Mouse (Mus musculus): ENCODE results near the gene Tlr13. TPM values are rescaled to one million over a fixed set of nuclear protein-coding genes. Genes with fewer than 3 reads are reported as not detected.

The Tlr13 gene
- polyA plus RNA-seq, 1 experiment from 2014 or later = 0.08 TPM

- WGBS = 72% methylated on average over 12 of the region's 12 CpGs
- Histone ChIP-seq H3K36me3 (ENCODE audit: control insufficient read depth, insufficient read depth, low read length) (no peaks in the 10 kb centered on the region), H3K4me2 (ENCODE audit: low read depth, low read length) (no peak overlapping the region), H3K9ac (replicated peaks; ENCODE audit: low read depth, low read length) (no peak overlapping the region), H3K27ac (ENCODE audit: low read depth, low read length) (no peak overlapping the region), H3K4me1 (ENCODE audit: control insufficient read depth, insufficient read depth, low read length) (no peaks in the 10 kb centered on the region), H3K9me3 (ENCODE audit: control insufficient read depth, low read length) (no peaks in the 10 kb centered on the region), H3K27me3 (ENCODE audit: control insufficient read depth, insufficient read depth, low read length) (no peaks in the 10 kb centered on the region), H3K4me3 (ENCODE audit: low read depth, low read length) (no peak overlapping the region)
- no peak for ATAC-seq (ENCODE audit: low read depth)
These were observed 7.0 kb upstream of the Tlr13 start for GRCm38 (mm10) chrX:106135916-106136575.

GRCm38 (mm10) chrX:106139309-106140070 is 3.5 kb upstream of the Tlr13 start:
- no peak for ATAC-seq (ENCODE audit: low read depth)
- WGBS = 86% methylated on average over 13 of the region's 13 CpGs
- no peak overlapping the region for H3K4me3 ChIP-seq (ENCODE audit: low read depth, low read length)
- no peaks in the 10 kb centered on the region for H3K36me3 ChIP-seq (ENCODE audit: control insufficient read depth, insufficient read depth, low read length)
- H3K4me1 ChIP-seq (ENCODE audit: control insufficient read depth, insufficient read depth, low read length) = no peaks in the 10 kb centered on the region
- no peaks in the 10 kb centered on the region for H3K27me3 ChIP-seq (ENCODE audit: control insufficient read depth, insufficient read depth, low read length)
- H3K9me3 ChIP-seq (ENCODE audit: control insufficient read depth, low read length) = no peaks in the 10 kb centered on the region
- H3K9ac ChIP-seq (replicated peaks; ENCODE audit: low read depth, low read length) = no peak overlapping the region
- no peak overlapping the region for H3K27ac ChIP-seq (ENCODE audit: low read depth, low read length)
- H3K4me2 ChIP-seq (ENCODE audit: low read depth, low read length) = no peak overlapping the region

- ATAC-seq (ENCODE audit: low read depth) = no peak
- no peak overlapping the region for H3K4me2 ChIP-seq (ENCODE audit: low read depth, low read length)
- H3K9me3 ChIP-seq (ENCODE audit: control insufficient read depth, low read length) = no peaks in the 10 kb centered on the region
- 88% methylated on average over 1 of the region's 1 CpGs for WGBS
- H3K36me3 ChIP-seq (ENCODE audit: control insufficient read depth, insufficient read depth, low read length) = no peaks in the 10 kb centered on the region
- H3K27ac ChIP-seq (ENCODE audit: low read depth, low read length) = no peak overlapping the region
- H3K4me3 ChIP-seq (ENCODE audit: low read depth, low read length) = no peak overlapping the region
- no peaks in the 10 kb centered on the region for H3K27me3 ChIP-seq (ENCODE audit: control insufficient read depth, insufficient read depth, low read length)
- no peak overlapping the region for H3K9ac ChIP-seq (replicated peaks; ENCODE audit: low read depth, low read length)
- H3K4me1 ChIP-seq (ENCODE audit: control insufficient read depth, insufficient read depth, low read length) = no peaks in the 10 kb centered on the region
These were observed 5.2 kb downstream of the Tlr13 start for GRCm38 (mm10) chrX:106148185-106148584.

- Histone ChIP-seq H3K36me3 (ENCODE audit: control insufficient read depth, insufficient read depth, low read length) (no peaks in the 10 kb centered on the region), H3K4me3 (ENCODE audit: low read depth, low read length) (no peak overlapping the region), H3K9me3 (ENCODE audit: control insufficient read depth, low read length) (no peaks in the 10 kb centered on the region), H3K9ac (replicated peaks; ENCODE audit: low read depth, low read length) (no peak overlapping the region), H3K27ac (ENCODE audit: low read depth, low read length) (no peak overlapping the region), H3K27me3 (ENCODE audit: control insufficient read depth, insufficient read depth, low read length) (no peaks in the 10 kb centered on the region), H3K4me2 (ENCODE audit: low read depth, low read length) (no peak overlapping the region), H3K4me1 (ENCODE audit: control insufficient read depth, insufficient read depth, low read length) (no peaks in the 10 kb centered on the region)
- ATAC-seq (ENCODE audit: low read depth) = no peak
- WGBS = 83% methylated on average over 3 of the region's 3 CpGs
These were observed 6.5 kb downstream of the Tlr13 start for GRCm38 (mm10) chrX:106149460-106149859.

- Histone ChIP-seq H3K4me2 (ENCODE audit: low read depth, low read length) (no peak overlapping the region), H3K9ac (replicated peaks; ENCODE audit: low read depth, low read length) (no peak overlapping the region), H3K36me3 (ENCODE audit: control insufficient read depth, insufficient read depth, low read length) (no peaks in the 10 kb centered on the region), H3K4me1 (ENCODE audit: control insufficient read depth, insufficient read depth, low read length) (no peaks in the 10 kb centered on the region), H3K27ac (ENCODE audit: low read depth, low read length) (no peak overlapping the region), H3K27me3 (ENCODE audit: control insufficient read depth, insufficient read depth, low read length) (no peaks in the 10 kb centered on the region), H3K4me3 (ENCODE audit: low read depth, low read length) (no peak overlapping the region), H3K9me3 (ENCODE audit: control insufficient read depth, low read length) (no peaks in the 10 kb centered on the region)
- ATAC-seq (ENCODE audit: low read depth) = no peak
These were observed 11.2 kb downstream of the Tlr13 start for GRCm38 (mm10) chrX:106154180-106154586.

- H3K27ac ChIP-seq (ENCODE audit: low read depth, low read length) = no peak overlapping the region
These were observed 12.9 kb downstream of the Tlr13 start for GRCm38 (mm10) chrX:106155892-106156291.

GRCm38 (mm10) chrX:106163995-106164394 is 21.0 kb downstream of the Tlr13 start:
- 57% methylated on average over 5 of the region's 5 CpGs for WGBS
- no peak overlapping the region for H3K4me3 ChIP-seq (ENCODE audit: low read depth, low read length)
- H3K36me3 ChIP-seq (ENCODE audit: control insufficient read depth, insufficient read depth, low read length) = no peaks in the 10 kb centered on the region
- no peak for ATAC-seq (ENCODE audit: low read depth)
- no peak overlapping the region for H3K27ac ChIP-seq (ENCODE audit: low read depth, low read length)
- no peaks in the 10 kb centered on the region for H3K27me3 ChIP-seq (ENCODE audit: control insufficient read depth, insufficient read depth, low read length)
- H3K9me3 ChIP-seq (ENCODE audit: control insufficient read depth, low read length) = no peaks in the 10 kb centered on the region
- no peak overlapping the region for H3K4me2 ChIP-seq (ENCODE audit: low read depth, low read length)
- H3K4me1 ChIP-seq (ENCODE audit: control insufficient read depth, insufficient read depth, low read length) = no peaks in the 10 kb centered on the region
- H3K9ac ChIP-seq (replicated peaks; ENCODE audit: low read depth, low read length) = no peak overlapping the region

More at GRCm38 (mm10) chrX:106155892-106156291, 12.9 kb downstream of the Tlr13 start:
- WGBS = 84% methylated on average over 4 of the region's 4 CpGs
- Histone ChIP-seq H3K9ac (replicated peaks; ENCODE audit: low read depth, low read length) (no peak overlapping the region), H3K4me3 (ENCODE audit: low read depth, low read length) (no peak overlapping the region), H3K4me2 (ENCODE audit: low read depth, low read length) (no peak overlapping the region), H3K9me3 (ENCODE audit: control insufficient read depth, low read length) (no peaks in the 10 kb centered on the region), H3K27me3 (ENCODE audit: control insufficient read depth, insufficient read depth, low read length) (no peaks in the 10 kb centered on the region), H3K4me1 (ENCODE audit: control insufficient read depth, insufficient read depth, low read length) (no peaks in the 10 kb centered on the region), H3K36me3 (ENCODE audit: control insufficient read depth, insufficient read depth, low read length) (no peaks in the 10 kb centered on the region)
- ATAC-seq (ENCODE audit: low read depth) = no peak

GRCm38 (mm10) chrX:106164555-106164954 is 21.6 kb downstream of the Tlr13 start:
- Histone ChIP-seq H3K9me3 (ENCODE audit: control insufficient read depth, low read length) (no peaks in the 10 kb centered on the region), H3K4me2 (ENCODE audit: low read depth, low read length) (no peak overlapping the region), H3K36me3 (ENCODE audit: control insufficient read depth, insufficient read depth, low read length) (no peaks in the 10 kb centered on the region), H3K9ac (replicated peaks; ENCODE audit: low read depth, low read length) (no peak overlapping the region), H3K27ac (ENCODE audit: low read depth, low read length) (no peak overlapping the region), H3K4me1 (ENCODE audit: control insufficient read depth, insufficient read depth, low read length) (no peaks in the 10 kb centered on the region), H3K27me3 (ENCODE audit: control insufficient read depth, insufficient read depth, low read length) (no peaks in the 10 kb centered on the region), H3K4me3 (ENCODE audit: low read depth, low read length) (no peak overlapping the region)
- no peak for ATAC-seq (ENCODE audit: low read depth)
- 75% methylated on average over 5 of the region's 5 CpGs for WGBS

GRCm38 (mm10) chrX:106165089-106165488 is 22.1 kb downstream of the Tlr13 start:
- H3K27ac ChIP-seq (ENCODE audit: low read depth, low read length) = no peak overlapping the region
- H3K4me1 ChIP-seq (ENCODE audit: control insufficient read depth, insufficient read depth, low read length) = no peaks in the 10 kb centered on the region
- WGBS = 70% methylated on average over 1 of the region's 1 CpGs
- no peak overlapping the region for H3K4me2 ChIP-seq (ENCODE audit: low read depth, low read length)
- no peaks in the 10 kb centered on the region for H3K27me3 ChIP-seq (ENCODE audit: control insufficient read depth, insufficient read depth, low read length)
- H3K9ac ChIP-seq (replicated peaks; ENCODE audit: low read depth, low read length) = no peak overlapping the region
- no peaks in the 10 kb centered on the region for H3K9me3 ChIP-seq (ENCODE audit: control insufficient read depth, low read length)
- no peak overlapping the region for H3K4me3 ChIP-seq (ENCODE audit: low read depth, low read length)
- no peak for ATAC-seq (ENCODE audit: low read depth)
- H3K36me3 ChIP-seq (ENCODE audit: control insufficient read depth, insufficient read depth, low read length) = no peaks in the 10 kb centered on the region

Measured in neural tube, embryonic 14.5 days (tissue).